Mouse (Mus musculus): ENCODE results near the gene Hyou1.
"Not testable (repeated sequence)": the region's sequence is repeated elsewhere in the genome, so short reads cannot be mapped to it uniquely, and the experiment has no call there.

- not testable (repeated sequence) for TF ChIP-seq CTCF (IDR thresholded peaks at IDR 0.05); POLR2A (IDR thresholded peaks at IDR 0.05; ENCODE audit: insufficient read depth, low read depth, low read length); EP300 (IDR thresholded peaks at IDR 0.05; ENCODE audit: insufficient read depth, low read depth, low read length)
Measured at GRCm38 (mm10) chr9:44361931-44362330, 17.4 kb upstream of the Hyou1 start.

Data from heart, adult 2 months (tissue).